Mouse (Mus musculus): ENCODE data around the gene Wwc1. TPM values are rescaled to one million over a fixed set of nuclear protein-coding genes. Genes with fewer than 3 reads are reported as not detected.
A peak's percentile ranks its signal among the peaks of the same experiment; 100 is the strongest.

Wwc1 gene
- 4.1 and 4.3 TPM in 2 replicates for polyA plus RNA-seq (2014; fragmentation: Nextera tagmentation; extraction: Ambion mirVana)

- Histone ChIP-seq H3K9me3 (ENCODE audit: control insufficient read depth, low read length) (no peaks in the 10 kb centered on the region), H3K27me3 (replicated peaks; ENCODE audit: control insufficient read depth, insufficient read depth, low read length) (peaks cover 23% of the 10 kb centered on the region), H3K36me3 (ENCODE audit: control insufficient read depth, insufficient read depth, low read length) (no peaks in the 10 kb centered on the region), H3K4me2 (ENCODE audit: low read depth, low read length) (peak within 1 kb of the TSS; percentile 93), H3K4me3 (ENCODE audit: low read depth, low read length) (peak within 1 kb of the TSS; percentile 68), H3K27ac (replicated peaks; ENCODE audit: low read depth, low read length) (no peak within 1 kb of the TSS; the same call in 1 of the 2 replicates), H3K9ac (ENCODE audit: low read depth, low read length) (peak within 1 kb of the TSS; percentile 75), H3K4me1 (ENCODE audit: control insufficient read depth, insufficient read depth, low read length) (0 out of 2 replicates have a peak, but pooled peaks cover 3% of the 10 kb centered on the region)
- ATAC-seq (ENCODE audit: low read depth) (peak; percentile 77), DNase-seq (ENCODE audit: low spot score) (peak; percentile 85)
- WGBS: under 1% methylated on average over 19 of the region's 47 CpGs
Measured at GRCm38 (mm10) chr11:35980411-35980917, at the start of gene Wwc1. TSS of gene Wwc1 (minus strand) at chr11:35980527.

DNA sequence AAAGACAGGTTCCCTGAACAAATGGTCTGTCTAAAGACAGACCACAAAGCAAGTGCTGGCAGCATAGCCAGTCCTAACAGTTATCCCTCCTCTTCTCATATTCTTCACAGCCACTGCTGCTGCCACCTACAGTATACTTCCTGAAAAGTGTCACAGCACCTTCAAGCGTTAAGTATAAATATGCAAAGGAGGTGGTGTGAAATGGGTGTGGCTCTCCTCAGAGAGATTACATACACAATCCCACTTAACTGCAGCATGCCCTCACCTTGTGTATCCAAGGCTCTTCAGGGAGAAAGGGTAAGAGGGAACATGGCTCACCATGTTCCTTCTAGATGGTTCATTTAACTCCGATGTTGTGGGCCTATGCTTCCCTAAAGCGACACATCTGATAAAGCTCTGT, 39.7 kb upstream of the Wwc1 start:
- DNase-seq (ENCODE audit: low spot score) (no peak), ATAC-seq (ENCODE audit: low read depth) (no peak)
- WGBS: 61% methylated on average over 3 of the region's 3 CpGs
- H3K36me3 ChIP-seq (ENCODE audit: control insufficient read depth, insufficient read depth, low read length): no peaks in the 10 kb centered on the region
- H3K4me3 ChIP-seq (ENCODE audit: low read depth, low read length): no peak overlapping the region
- H3K4me2 ChIP-seq (ENCODE audit: low read depth, low read length): no peak overlapping the region
- no peaks in the 10 kb centered on the region for H3K9me3 ChIP-seq (ENCODE audit: control insufficient read depth, low read length)
- H3K27me3 ChIP-seq (replicated peaks; ENCODE audit: control insufficient read depth, insufficient read depth, low read length): no peaks in the 10 kb centered on the region
- H3K27ac ChIP-seq (replicated peaks; ENCODE audit: low read depth, low read length): no peak overlapping the region
- H3K4me1 ChIP-seq (ENCODE audit: control insufficient read depth, insufficient read depth, low read length): no peaks in the 10 kb centered on the region
- no peak overlapping the region for H3K9ac ChIP-seq (ENCODE audit: low read depth, low read length)

DNA sequence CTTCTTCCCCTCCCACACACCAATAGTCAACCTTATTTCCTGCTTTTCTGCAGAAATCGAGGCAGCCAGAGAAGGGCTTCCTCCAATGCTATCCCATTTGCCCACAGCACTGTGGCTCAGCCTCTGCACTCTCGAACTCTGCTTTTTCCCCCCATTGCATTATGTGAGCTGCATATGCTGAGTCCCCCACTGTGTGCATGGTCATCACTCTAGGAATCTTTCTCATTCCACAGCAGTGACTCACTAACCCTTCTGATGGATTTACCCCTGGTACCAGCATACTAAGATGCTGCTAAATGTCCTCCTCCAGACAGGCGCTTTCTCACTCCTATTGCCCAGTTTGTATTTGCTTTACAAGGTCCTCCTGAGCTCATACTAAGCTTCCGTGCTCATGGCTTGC, 32.9 kb upstream of the Wwc1 start:
- Histone ChIP-seq H3K36me3 (ENCODE audit: control insufficient read depth, insufficient read depth, low read length) (no peaks in the 10 kb centered on the region), H3K27ac (replicated peaks; ENCODE audit: low read depth, low read length) (no peak overlapping the region), H3K4me1 (ENCODE audit: control insufficient read depth, insufficient read depth, low read length) (no peaks in the 10 kb centered on the region), H3K9me3 (ENCODE audit: control insufficient read depth, low read length) (no peaks in the 10 kb centered on the region), H3K9ac (ENCODE audit: low read depth, low read length) (no peak overlapping the region), H3K27me3 (replicated peaks; ENCODE audit: control insufficient read depth, insufficient read depth, low read length) (no peaks in the 10 kb centered on the region), H3K4me2 (ENCODE audit: low read depth, low read length) (no peak overlapping the region), H3K4me3 (ENCODE audit: low read depth, low read length) (no peak overlapping the region)
- ATAC-seq (ENCODE audit: low read depth) (no peak), DNase-seq (ENCODE audit: low spot score) (no peak)
- WGBS: 68% methylated on average over 4 of the region's 4 CpGs

GRCm38 (mm10) chr11:36009281-36010208, 29.2 kb upstream of the Wwc1 start:
- Histone ChIP-seq H3K9me3 (ENCODE audit: control insufficient read depth, low read length) (no peaks in the 10 kb centered on the region), H3K4me1 (ENCODE audit: control insufficient read depth, insufficient read depth, low read length) (no peaks in the 10 kb centered on the region), H3K36me3 (ENCODE audit: control insufficient read depth, insufficient read depth, low read length) (no peaks in the 10 kb centered on the region), H3K27me3 (replicated peaks; ENCODE audit: control insufficient read depth, insufficient read depth, low read length) (no peaks in the 10 kb centered on the region), H3K9ac (ENCODE audit: low read depth, low read length) (no peak overlapping the region), H3K27ac (replicated peaks; ENCODE audit: low read depth, low read length) (no peak overlapping the region), H3K4me2 (ENCODE audit: low read depth, low read length) (no peak overlapping the region), H3K4me3 (ENCODE audit: low read depth, low read length) (no peak overlapping the region)
- ATAC-seq (ENCODE audit: low read depth): peak; percentile 76; the same call in 1 of the 2 replicates
- peak; percentile 48 for DNase-seq (ENCODE audit: low spot score)
- WGBS: 47% methylated on average over 11 of the region's 11 CpGs

GRCm38 (mm10) chr11:36002900-36003299, 22.6 kb upstream of the Wwc1 start:
- WGBS: 33% methylated on average over 4 of the region's 4 CpGs
- H3K27me3 ChIP-seq (replicated peaks; ENCODE audit: control insufficient read depth, insufficient read depth, low read length): peaks cover 21% of the 10 kb centered on the region

DNA sequence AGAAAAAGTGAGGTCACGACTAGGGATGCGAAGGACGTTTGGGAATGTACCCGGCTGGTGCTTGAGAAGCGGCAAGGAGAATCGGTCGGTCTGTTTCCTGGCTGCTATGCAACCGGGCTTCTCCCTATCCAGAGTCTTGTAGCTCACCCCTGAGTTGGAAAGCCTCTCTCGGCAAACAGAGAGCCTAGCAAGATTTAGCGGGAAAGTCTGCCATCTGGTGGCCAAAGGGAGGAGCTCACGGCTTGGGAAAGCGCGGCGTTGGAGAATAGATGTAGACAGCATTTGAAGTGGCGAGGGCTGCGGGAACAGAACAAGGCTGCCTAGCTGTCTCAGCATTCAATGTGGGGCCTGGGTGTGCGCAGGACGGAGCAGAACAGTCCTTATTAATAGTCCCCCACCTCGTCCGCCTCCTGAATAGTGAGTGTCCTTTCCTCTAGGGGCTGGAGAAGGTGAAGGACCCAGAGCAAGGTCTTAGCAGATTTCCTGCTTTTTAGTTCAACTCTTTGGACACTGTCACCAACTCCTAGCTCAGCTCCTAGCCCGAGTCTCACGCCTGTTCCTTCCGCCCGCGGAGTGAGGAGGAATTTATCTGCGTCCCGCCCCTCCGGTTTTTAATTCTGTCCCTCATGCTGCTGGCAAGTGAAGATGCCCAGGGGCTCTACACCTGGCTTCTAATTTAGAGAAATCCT, 21.1 kb upstream of the Wwc1 start:
- Histone ChIP-seq H3K27ac (replicated peaks; ENCODE audit: low read depth, low read length) (no peak overlapping the region), H3K4me2 (ENCODE audit: low read depth, low read length) (peak overlapping the region; percentile 50), H3K9ac (ENCODE audit: low read depth, low read length) (peak overlapping the region; percentile 10; the same call in 1 of the 2 replicates), H3K4me1 (ENCODE audit: control insufficient read depth, insufficient read depth, low read length) (no peaks in the 10 kb centered on the region), H3K9me3 (ENCODE audit: control insufficient read depth, low read length) (no peaks in the 10 kb centered on the region), H3K27me3 (replicated peaks; ENCODE audit: control insufficient read depth, insufficient read depth, low read length) (peaks cover 21% of the 10 kb centered on the region), H3K4me3 (ENCODE audit: low read depth, low read length) (peak overlapping the region; percentile 29), H3K36me3 (ENCODE audit: control insufficient read depth, insufficient read depth, low read length) (no peaks in the 10 kb centered on the region)
- peak; percentile 96 for DNase-seq (ENCODE audit: low spot score)
- WGBS: 6% methylated on average over 28 of the region's 28 CpGs
- ATAC-seq (ENCODE audit: low read depth): peak; percentile 91

More at GRCm38 (mm10) chr11:36002900-36003299, 22.6 kb upstream of the Wwc1 start:
- Histone ChIP-seq H3K4me2 (ENCODE audit: low read depth, low read length) (no peak overlapping the region), H3K36me3 (ENCODE audit: control insufficient read depth, insufficient read depth, low read length) (no peaks in the 10 kb centered on the region), H3K4me1 (ENCODE audit: control insufficient read depth, insufficient read depth, low read length) (no peaks in the 10 kb centered on the region), H3K9me3 (ENCODE audit: control insufficient read depth, low read length) (no peaks in the 10 kb centered on the region), H3K27ac (replicated peaks; ENCODE audit: low read depth, low read length) (no peak overlapping the region), H3K9ac (ENCODE audit: low read depth, low read length) (no peak overlapping the region), H3K4me3 (ENCODE audit: low read depth, low read length) (no peak overlapping the region)
- ATAC-seq (ENCODE audit: low read depth) (no peak), DNase-seq (ENCODE audit: low spot score) (no peak)

GRCm38 (mm10) chr11:36000585-36001281, 20.4 kb upstream of the Wwc1 start:
- Histone ChIP-seq H3K4me1 (ENCODE audit: control insufficient read depth, insufficient read depth, low read length) (no peaks in the 10 kb centered on the region), H3K9me3 (ENCODE audit: control insufficient read depth, low read length) (no peaks in the 10 kb centered on the region), H3K27me3 (replicated peaks; ENCODE audit: control insufficient read depth, insufficient read depth, low read length) (peaks cover 21% of the 10 kb centered on the region), H3K4me3 (ENCODE audit: low read depth, low read length) (peak overlapping the region; percentile 29), H3K27ac (replicated peaks; ENCODE audit: low read depth, low read length) (no peak overlapping the region), H3K9ac (ENCODE audit: low read depth, low read length) (no peak overlapping the region; the same call in 1 of the 2 replicates), H3K4me2 (ENCODE audit: low read depth, low read length) (peak overlapping the region; percentile 50), H3K36me3 (ENCODE audit: control insufficient read depth, insufficient read depth, low read length) (no peaks in the 10 kb centered on the region)
- DNase-seq (ENCODE audit: low spot score): no peak
- ATAC-seq (ENCODE audit: low read depth): peak; percentile 8; the same call in 1 of the 2 replicates
- 5% methylated on average over 9 of the region's 10 CpGs for WGBS

GRCm38 (mm10) chr11:36000038-36000437, 19.7 kb upstream of the Wwc1 start:
- no peak overlapping the region for H3K4me3 ChIP-seq (ENCODE audit: low read depth, low read length)
- 18% methylated on average over 4 of the region's 4 CpGs for WGBS
- 0 out of 2 replicates have a peak, but pooled peaks cover 4% of the 10 kb centered on the region for H3K9me3 ChIP-seq (ENCODE audit: control insufficient read depth, low read length)
- H3K9ac ChIP-seq (ENCODE audit: low read depth, low read length): no peak overlapping the region
- no peak overlapping the region for H3K4me2 ChIP-seq (ENCODE audit: low read depth, low read length)
- no peaks in the 10 kb centered on the region for H3K36me3 ChIP-seq (ENCODE audit: control insufficient read depth, insufficient read depth, low read length)
- DNase-seq (ENCODE audit: low spot score) (no peak), ATAC-seq (ENCODE audit: low read depth) (peak; percentile 51; the same call in 1 of the 2 replicates)
- no peak overlapping the region for H3K27ac ChIP-seq (replicated peaks; ENCODE audit: low read depth, low read length)
- peaks cover 21% of the 10 kb centered on the region for H3K27me3 ChIP-seq (replicated peaks; ENCODE audit: control insufficient read depth, insufficient read depth, low read length)
- no peaks in the 10 kb centered on the region for H3K4me1 ChIP-seq (ENCODE audit: control insufficient read depth, insufficient read depth, low read length)

Data from embryonic facial prominence, embryonic 14.5 days (tissue).